Mouse (Mus musculus): ENCODE data around the gene Dgkz.

Gene Dgkz

DNA sequence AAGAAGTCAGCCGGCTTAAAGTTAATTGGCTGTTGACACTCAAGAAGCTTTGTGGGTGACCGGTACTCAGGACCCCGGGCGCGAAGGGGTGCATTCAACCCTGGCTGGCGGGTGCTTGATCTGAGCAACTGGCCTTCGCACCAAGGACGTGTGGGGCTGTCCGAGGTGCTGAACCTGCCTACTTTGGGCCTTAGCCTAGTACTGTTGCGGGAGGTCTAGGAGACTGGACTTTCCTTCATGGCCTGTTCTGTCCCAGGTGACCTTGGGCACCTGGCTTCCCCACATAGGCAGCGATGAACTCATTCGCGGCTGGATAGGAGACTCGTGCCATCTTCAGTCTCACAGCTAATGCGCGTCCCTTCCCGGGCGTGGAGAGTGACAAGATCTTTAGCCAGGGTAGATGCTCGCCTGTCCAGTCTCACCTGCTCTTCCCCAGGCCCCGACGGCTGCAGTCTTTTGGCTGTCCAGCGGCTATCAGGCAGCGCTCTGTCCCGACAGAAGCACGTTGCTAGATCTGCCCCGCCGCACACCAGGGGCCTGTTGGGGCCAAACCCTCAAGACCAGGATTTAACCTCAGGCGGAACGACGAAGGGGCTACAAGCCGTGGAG is 54.4 kb downstream of the Dgkz start:
- DNase-seq (ENCODE audit: low spot score in 2 of 2) = peak in 1 of 2 experiments; percentile 83

- no peak for DNase-seq (ENCODE audit: low spot score in 2 of 2)
Measured at GRCm38 (mm10) chr2:91920130-91920529, 55.5 kb downstream of the Dgkz start.

GRCm38 (mm10) chr2:91917096-91917495 is 58.6 kb downstream of the Dgkz start:
- no peak for DNase-seq (ENCODE audit: low spot score in 2 of 2)

DNA sequence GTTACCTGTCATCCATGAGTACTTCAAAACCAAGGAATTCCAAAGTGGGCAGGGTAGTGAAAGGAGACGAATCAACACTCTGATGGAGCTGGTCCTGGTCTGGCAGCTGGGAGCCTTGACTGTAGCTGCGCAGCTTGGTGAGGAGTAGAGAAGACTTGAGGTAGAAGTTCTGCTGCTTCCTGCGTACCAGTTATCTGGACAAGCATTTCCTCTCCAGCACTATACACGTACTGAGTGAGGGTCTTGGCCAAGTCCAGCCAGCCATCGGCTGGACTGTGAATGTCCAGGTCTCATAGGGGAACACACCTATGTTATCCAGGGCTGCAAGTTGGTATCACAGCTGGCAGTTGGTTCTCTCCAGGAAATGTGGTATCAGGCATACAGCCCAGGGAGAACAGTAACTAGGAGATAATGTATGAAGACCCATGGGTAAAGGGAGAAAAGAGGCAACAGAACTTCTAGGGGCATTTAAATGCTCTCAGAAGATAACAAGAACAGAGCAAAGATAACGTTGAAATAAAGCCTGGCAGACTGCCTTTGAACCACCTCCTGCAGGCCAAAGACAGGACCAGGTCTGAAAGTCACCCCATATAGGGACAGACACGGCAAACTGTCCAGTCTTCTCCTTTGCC is 59.2 kb downstream of the Dgkz start:
- DNase-seq (ENCODE audit: low spot score in 2 of 2) = no peak

GRCm38 (mm10) chr2:91913328-91914110 is 62.1 kb downstream of the Dgkz start:
- DNase-seq (ENCODE audit: low spot score in 2 of 2) = no peak

DNA sequence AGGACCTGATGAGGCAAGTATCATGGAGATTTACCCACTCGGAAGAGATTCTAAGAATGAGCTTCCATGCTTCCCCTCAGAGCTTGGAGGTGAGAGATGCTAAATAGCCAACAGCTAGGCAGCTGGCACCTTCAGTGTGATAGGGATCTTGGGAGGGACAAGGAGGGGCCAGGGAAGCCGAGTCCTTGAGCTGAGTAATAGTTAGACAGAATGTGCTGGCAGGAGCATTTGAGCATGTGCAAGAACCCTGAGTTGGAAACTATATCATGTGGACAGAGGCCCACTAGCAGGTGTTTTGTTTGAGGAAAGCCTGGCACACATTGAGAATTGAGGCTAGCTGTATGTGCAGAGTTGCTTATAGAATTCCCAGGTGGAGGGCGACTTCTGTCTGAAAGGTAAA is 63.0 kb downstream of the Dgkz start:
- no peak for DNase-seq (ENCODE audit: low spot score in 2 of 2)

DNA sequence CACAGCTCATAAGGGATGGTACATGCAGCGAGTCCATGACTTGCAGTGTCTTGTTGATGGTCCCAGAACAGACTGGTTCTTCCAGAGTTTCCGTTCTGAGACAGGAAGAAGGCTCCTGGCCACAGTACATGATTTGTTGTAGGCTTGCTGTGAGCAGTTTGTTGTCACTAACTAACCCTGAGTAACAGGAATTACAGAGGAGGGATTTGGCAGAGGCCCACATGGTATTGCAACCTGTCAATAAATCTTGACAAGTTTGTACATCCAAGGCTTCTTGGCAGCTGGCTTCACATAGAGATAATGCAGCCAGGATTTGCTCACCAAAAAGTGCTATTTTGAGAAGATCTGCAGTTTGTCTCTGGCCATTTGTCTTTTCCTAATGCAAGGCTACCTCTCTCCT is 69.5 kb downstream of the Dgkz start:
- DNase-seq (ENCODE audit: low spot score in 2 of 2) = no peak

DNA sequence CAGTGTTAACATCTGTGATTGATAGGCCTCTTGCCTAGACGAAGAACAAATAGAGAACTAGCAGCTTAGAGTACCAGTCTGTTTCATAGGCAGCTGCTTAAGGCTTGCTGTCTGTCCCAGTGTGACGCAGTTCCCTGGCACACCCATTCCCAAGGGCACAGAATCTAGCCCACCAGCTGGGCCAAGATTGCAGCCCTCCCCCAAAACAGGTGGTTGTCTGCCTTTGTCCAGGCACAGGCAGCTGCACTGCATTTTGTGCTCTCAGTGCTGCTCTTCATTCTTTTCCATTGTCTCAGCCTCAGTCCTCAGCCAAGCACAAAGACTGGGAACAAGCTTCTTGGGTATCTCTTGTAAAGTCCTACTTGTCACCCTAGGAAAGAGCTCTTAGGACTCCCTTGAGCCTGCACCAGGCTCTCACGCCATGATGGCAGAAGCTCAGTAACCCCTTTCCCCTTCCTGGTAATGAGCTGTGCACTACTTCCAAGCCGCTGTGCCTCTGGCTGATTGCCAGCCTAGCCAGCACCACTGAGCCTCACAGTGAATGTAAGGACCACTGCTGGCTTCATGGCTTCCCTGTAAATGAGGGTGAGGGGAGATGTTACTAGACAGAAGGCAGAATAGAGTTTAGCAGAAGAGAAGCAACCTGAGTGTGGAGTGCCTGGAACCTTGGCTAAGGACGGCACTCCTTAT is 70.9 kb downstream of the Dgkz start:
- DNase-seq (ENCODE audit: low spot score in 2 of 2) = no peak

GRCm38 (mm10) chr2:91903171-91903925 is 72.3 kb downstream of the Dgkz start:
- no peak for DNase-seq (ENCODE audit: low spot score in 2 of 2)

DNA sequence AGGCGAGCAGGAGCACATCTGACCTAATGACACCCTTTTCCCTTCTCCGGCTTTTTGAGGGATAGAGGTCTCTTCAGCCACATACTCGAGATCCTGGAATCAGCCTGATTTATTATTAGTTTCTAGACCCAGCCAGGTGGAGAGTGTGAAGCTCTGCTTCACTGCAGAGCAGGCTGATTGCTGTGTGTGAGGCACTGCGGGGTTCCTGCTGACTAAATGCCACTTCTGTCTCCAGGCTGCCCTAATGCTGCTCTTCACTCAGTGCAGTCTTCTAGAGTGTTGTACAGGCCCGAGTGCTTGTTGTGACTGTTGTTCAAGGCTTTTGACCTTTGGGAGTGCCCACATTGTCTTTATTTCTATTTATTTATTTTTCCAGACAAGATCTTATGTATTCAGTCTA is 73.3 kb downstream of the Dgkz start:
- DNase-seq (ENCODE audit: low spot score in 2 of 2) = no peak

- no peak for DNase-seq (ENCODE audit: low spot score in 2 of 2)
Measured at GRCm38 (mm10) chr2:91900431-91900830, 75.2 kb downstream of the Dgkz start.

DNA sequence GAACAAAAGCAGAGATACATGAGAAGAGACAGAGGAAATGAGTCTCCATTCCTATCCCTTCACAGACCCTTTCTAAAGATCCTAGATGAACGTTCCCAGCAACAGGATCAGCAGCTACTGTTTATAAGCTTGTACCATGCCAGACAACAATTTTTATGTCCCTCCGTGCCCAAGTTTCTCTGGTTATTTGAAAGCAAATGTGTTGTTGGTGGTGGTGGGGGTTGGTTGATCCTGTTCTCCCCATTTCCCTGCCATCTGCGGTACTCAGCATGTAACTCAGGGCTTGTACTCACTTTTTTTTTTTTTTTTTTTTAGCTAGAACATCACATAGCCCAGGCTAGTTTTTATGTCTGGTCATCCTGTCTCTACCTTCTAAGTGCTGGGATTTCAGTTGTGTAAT is 76.5 kb downstream of the Dgkz start:
- no peak for DNase-seq (ENCODE audit: low spot score in 2 of 2)

DNA sequence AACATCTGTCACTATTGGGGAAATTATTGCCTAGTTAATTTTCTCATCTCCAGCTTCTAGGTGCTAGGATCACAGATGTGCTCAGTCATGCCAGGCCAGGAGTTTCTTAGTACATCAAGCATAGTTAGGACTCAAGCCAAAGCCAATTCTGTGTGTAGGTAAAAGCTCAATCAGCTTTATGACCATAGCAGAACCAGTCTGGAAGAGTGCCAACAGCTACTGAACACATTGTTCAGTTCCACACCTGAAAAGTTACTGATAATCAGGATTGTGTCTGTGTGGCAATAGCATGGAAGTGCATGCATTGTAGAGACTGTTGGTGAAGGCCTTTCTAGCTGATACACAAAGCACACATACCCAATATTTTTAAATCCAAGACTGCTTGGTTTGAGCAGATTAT is 77.7 kb downstream of the Dgkz start:
- no peak for DNase-seq (ENCODE audit: low spot score in 2 of 2)

- no peak for DNase-seq (ENCODE audit: low spot score in 2 of 2)
Measured at GRCm38 (mm10) chr2:91895401-91895800, 80.3 kb downstream of the Dgkz start.

- DNase-seq (ENCODE audit: low spot score in 2 of 2) = no peak
Measured at GRCm38 (mm10) chr2:91894716-91895115, 80.9 kb downstream of the Dgkz start.

GRCm38 (mm10) chr2:91884616-91885015 is 91.0 kb downstream of the Dgkz start:
- no peak for DNase-seq (ENCODE audit: low spot score in 2 of 2)

- no peak for DNase-seq (ENCODE audit: low spot score in 2 of 2)
Measured at GRCm38 (mm10) chr2:91883961-91884360, 91.7 kb downstream of the Dgkz start.
